Mouse (Mus musculus) left cerebral cortex, postnatal 25 days (tissue): Measurements from ENCODE around the gene Rps18. TPM values are rescaled to one million over a fixed set of nuclear protein-coding genes. Genes with fewer than 3 reads are reported as not detected.
A peak's percentile ranks its signal among the peaks of the same experiment; 100 is the strongest.
"Not testable (repeated sequence)": the region's sequence is repeated elsewhere in the genome, so short reads cannot be mapped to it uniquely, and the experiment has no call there.

Experiments
- DNase-seq, 2 experiments: peaks; one replicate each; pipeline ENCODE4 v3.0.0; 2022; ENCODE audit warnings: low spot score in 2 of 2, mixed read lengths in 1 of 2
- intact Hi-C: fragments of 180-260 bp; cut with DNase I; formaldehyde crosslinking; loops from one replicate; pipeline ENCODE4 v1.15.1; 2025
- total RNA-seq, 2 experiments: library from RNA; stranded (reverse); gene quantifications; 2 replicates each; pipeline ENCODE4 v1.2.3; 2021

Gene Rps18
- total RNA-seq, 2 experiments from 2014 or later: 296 to 299 TPM

DNA sequence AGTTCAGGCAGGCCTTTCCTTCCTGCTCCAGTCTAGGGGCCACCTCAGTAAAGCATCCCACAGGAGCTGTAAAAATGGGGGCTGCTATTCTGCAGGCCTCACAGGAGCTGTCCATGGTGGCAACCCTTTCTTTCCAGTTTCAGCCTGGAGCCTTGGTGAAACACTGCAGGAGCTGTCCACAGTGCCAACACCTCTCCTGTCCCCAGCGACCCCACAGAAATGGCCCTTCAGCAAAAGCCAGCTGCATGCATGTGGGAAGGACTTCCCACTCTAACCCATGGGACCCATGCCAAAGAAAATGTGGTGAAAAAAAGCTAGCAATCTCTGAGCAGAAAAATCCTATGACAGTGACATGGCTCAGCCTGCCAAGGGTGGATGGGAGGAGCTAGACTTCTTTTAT lies 16.9 kb upstream of the Rps18 start:
- intact Hi-C loops: loop anchor here (5.0 kb wide), 1 partner anchor 40 kb away; no protein-coding TSS in a partner anchor
- DNase-seq: no peak

GRCm38 (mm10) chr17:33969394-33969793 lies 13.6 kb upstream of the Rps18 start:
- no peak for DNase-seq
- intact Hi-C loops: no loop called here

DNA sequence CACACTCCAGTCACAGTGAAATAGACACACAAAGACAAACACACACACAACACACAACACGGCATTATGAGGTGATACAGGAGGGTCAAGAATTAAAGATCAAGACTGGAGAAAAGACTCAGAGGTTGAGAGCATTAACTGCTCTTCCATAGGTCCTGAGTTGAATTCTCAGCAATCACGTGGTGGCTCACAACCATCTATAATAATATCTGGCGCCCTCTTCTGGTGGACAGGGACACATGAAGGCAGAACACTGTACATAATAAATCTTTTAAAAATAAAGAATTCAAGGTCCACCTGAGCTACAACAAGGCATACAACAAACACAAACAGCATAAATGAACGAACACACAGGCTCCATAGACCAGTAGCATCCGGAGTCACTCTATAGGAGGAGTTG lies 13.1 kb upstream of the Rps18 start:
- no peak for DNase-seq
- intact Hi-C loops: loop anchor here (1.0 kb wide), 1 partner anchor 22 kb away; no protein-coding TSS in a partner anchor

GRCm38 (mm10) chr17:33968489-33968888 lies 12.7 kb upstream of the Rps18 start:
- intact Hi-C loops: loop anchor here (1.0 kb wide), 1 partner anchor 23 kb away; no protein-coding TSS in a partner anchor
- DNase-seq: peak; percentile 71 to 78

GRCm38 (mm10) chr17:33965846-33966550 lies 10.2 kb upstream of the Rps18 start:
- no peak for DNase-seq

DNA sequence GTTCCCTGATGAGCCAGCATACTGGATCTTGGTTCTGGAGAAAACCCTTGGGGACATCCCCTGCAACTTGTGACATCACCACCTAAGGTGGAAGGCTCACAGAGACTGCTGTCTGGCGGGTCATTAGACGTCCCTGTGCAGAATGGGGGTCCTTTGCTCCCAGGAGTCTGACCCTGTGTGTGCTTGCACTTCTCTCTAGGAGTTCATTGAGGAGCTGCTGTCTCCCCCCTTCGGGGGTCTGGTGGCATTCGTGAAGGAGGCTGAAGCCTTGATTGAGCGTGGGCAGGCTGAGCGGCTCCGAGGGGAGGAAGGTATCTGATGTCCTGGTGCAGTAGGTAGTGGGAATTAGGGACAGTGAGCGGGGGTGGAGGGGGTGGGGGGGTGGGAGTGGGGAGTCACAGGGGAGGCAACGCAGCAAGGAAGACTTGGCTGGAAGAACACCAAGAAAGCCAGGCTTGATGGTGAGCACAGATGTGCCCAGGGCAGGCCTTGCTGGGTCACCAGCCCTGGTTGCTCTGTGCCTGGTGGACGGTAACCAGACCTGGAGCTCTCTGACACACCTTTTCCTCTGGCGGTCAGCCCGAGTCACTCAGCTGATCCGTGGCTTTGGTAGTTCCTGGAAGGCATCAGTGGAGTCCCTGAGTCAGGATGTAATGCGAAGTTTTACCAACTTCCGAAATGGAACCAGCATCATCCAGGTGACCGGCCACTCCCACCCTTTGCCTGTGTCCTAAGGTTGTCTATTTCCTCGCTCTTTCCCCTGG lies 9.5 kb upstream of the Rps18 start:
- DNase-seq: no peak
- intact Hi-C loops: no loop called here

More at GRCm38 (mm10) chr17:33965846-33966550, 10.2 kb upstream of the Rps18 start:
- intact Hi-C loops: loop anchor here (1.0 kb wide), 1 partner anchor 1336 kb away; no protein-coding TSS in a partner anchor

GRCm38 (mm10) chr17:33962876-33963275 lies 7.1 kb upstream of the Rps18 start:
- DNase-seq: no peak
- intact Hi-C loops: no loop called here

- intact Hi-C loops: loop anchor here (1.0 to 5.0 kb wide), 3 partner anchors 1319 to 1387 kb away; no protein-coding TSS in a partner anchor
- no peak for DNase-seq
These were observed 4.1 kb upstream of the Rps18 start for GRCm38 (mm10) chr17:33959948-33960347.

- no peak for DNase-seq
- intact Hi-C loops: loop anchor here (5.0 kb wide), 2 partner anchors 1333 to 1388 kb away; no protein-coding TSS in a partner anchor
These were observed 3.3 kb upstream of the Rps18 start for GRCm38 (mm10) chr17:33959135-33959534.

DNA sequence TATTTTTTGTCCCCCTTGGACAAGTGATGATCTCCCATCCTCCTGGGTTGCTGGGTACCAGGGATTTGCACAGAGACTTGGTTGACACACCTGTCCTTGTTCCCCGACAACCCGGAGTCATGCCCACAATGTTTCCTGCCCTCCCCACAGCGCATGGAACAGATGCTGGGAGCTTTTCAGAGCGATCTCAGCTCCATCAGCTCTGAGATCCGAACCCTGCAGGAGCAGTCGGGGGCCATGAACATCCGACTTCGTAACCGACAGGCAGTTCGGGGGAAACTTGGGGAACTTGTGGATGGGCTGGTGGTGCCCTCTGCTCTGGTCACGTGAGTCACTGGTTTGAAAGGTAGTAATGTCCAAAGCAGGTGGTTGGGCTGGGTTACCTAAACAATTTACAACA lies 2.6 kb upstream of the Rps18 start:
- intact Hi-C loops: loop anchor here (5.0 kb wide), 2 partner anchors 1334 to 1389 kb away; no protein-coding TSS in a partner anchor
- DNase-seq: no peak

GRCm38 (mm10) chr17:33957493-33957892 lies 1.7 kb upstream of the Rps18 start:
- intact Hi-C loops: loop anchor here (2.0 to 5.0 kb wide), 3 partner anchors 63 to 1390 kb away; no protein-coding TSS in a partner anchor
- no peak for DNase-seq

DNA sequence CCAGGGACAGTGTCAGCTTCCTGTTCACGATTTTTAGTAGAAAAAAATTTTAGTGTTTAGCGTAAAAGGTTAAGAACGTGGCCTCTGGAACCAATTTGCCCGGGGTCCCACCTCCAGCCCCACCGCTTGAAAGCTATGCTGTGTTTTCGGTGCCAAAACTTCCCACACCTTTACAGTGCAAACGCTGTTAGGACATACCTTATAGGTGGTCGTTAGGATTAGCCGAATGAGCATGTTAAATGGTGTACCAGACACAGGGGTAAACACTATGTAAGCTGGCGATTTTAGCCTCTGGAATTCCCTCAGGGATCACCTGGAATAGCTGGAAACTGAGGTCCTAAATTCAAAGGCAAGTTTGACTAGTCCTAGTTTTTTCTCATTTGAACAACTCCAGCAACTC lies 535 bp upstream of the Rps18 start:
- no peak for DNase-seq

DNA sequence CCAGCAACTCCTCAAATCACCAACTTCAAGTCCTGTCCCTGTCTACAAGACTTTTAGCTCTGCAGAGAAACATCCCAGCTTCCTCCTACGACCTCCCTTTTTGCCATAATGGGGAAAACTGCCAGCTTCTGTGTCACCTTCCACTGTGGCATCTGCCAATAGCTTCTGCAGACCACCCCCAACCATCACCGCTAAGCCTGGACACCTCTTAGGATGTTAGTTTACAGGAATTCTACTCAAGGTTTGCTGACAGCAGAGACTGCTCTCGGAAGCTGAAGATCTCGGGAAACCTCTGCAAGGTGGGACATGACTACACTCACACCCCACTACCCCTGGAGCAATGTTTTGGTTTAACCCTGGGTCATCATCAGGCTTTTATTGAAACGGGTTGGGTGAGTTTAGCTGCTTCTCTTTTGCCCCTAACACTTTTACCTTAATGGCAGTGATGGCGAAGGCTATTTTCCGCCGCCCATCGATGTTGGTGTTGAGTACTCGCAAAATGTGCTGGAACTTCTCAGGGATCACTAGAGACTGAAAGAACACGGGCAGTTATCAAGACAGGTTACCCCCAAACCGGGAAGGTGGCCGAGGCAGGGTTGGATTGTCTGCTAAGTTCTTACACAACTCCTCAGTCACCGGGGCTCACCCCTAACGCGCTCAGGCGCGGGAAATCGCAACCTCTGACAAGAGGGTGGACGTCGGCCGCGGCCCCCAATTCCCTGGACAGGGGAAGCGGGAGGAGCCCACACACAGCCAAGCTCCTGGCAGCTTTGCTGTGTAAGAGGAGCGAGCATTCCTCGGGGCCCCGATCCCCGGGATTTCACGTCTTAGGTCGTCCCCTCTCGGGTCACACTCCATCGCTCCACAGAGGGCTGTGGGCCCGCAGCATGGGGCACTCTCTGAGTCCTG lies 901 bp downstream of the Rps18 start:
- no peak for DNase-seq
- intact Hi-C loops: loop anchor here (1.0 to 5.0 kb wide), 3 partner anchors 15 to 1392 kb away; partner anchors contain the start of genes Pfdn6 and Wdr46

More for the DNA sequence above, 535 bp upstream of the Rps18 start:
- intact Hi-C loops: loop anchor here (2.0 to 5.0 kb wide), 3 partner anchors 64 to 1391 kb away; no protein-coding TSS in a partner anchor

DNA sequence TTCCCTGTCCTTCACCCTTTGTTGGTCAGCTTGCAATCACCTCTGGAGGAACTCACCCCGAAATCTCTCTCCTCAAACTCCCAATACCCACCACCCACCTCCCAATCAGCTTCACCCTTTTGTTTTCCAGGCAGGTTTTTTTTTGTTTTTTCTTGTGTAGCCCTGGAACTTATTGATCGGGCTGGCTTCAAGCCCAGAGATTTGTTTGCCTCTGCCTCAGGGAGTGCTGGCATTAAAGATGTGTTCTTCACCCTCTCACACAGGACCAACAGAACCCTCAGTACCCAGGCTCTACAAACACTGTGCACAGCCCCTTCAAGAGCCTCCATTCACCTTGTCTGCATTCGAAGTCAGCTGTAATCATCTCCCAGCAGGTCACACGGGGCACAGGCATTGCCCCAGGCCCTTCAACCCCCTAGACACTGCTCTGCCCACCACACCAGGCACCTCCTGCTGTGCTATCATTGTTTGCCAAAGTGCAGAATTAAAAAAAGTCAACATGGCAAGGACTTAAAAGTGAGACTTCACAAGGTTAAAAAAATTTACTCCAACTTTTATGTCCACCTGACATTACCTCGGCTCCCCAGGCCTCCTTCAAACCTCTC lies 1.7 kb downstream of the Rps18 start:
- intact Hi-C loops: no loop called here
- no peak for DNase-seq

GRCm38 (mm10) chr17:33953310-33953709 lies 2.5 kb downstream of the Rps18 start:
- intact Hi-C loops: no loop called here
- DNase-seq: no peak

- no peak for DNase-seq
- intact Hi-C loops: no loop called here
These were observed 2.9 kb downstream of the Rps18 start for GRCm38 (mm10) chr17:33952879-33953278.

DNA sequence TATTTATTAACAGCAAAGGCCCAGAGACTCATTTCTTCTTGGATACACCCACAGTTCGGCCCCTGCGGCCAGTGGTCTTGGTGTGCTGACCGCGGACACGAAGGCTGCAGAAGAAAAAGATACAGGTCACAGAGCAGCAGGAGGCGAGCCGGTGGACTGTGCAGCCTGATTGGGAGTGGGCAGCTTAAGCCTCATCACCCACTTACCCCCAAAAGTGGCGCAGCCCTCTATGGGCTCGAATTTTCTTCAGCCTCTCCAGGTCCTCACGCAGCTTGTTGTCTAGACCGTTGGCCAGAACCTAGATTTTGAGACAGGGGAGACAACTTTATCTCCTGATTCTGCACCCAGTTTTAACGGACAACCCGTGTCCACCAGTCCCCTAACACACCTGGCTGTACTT lies 3.8 kb downstream of the Rps18 start:
- DNase-seq, intact Hi-C loops: not testable (repeated sequence)

- DNase-seq: peak; percentile 79 to 85
- intact Hi-C loops: loop anchor here (1.0 kb wide), 2 partner anchors 11 to 22 kb away; partner anchors contain the start of genes Pfdn6, Rgl2 and Wdr46
These were observed 4.5 kb downstream of the Rps18 start, which contains the start of gene B3galt4 for GRCm38 (mm10) chr17:33951021-33951946. Gene B3galt4 (minus strand): TSS chr17:33951488.
